Mouse (Mus musculus) intestine, embryonic 16.5 days (tissue): ENCODE results near the gene Slc12a6. TPM values are rescaled to one million over a fixed set of nuclear protein-coding genes. Genes with fewer than 3 reads are reported as not detected.

Experiments
- ATAC-seq: fragments of 200-750 bp; cut with Nextera tagmentation; 2 replicates; pipeline ENCODE4 v1.8.0; 2017; ENCODE audit warnings: moderate TSS enrichment, moderate library complexity
- H3K27ac ChIP-seq: fragments of 300-500 bp; sonication (generic); 2 replicates; pipeline ENCODE4 v1.5.1; 2014; ENCODE audit warnings: mild to moderate bottlenecking, low read length
- H3K27me3 ChIP-seq: fragments of 300-500 bp; sonication (generic); replicated peaks from 2 replicates; pipeline ENCODE4 v1.6.1; 2014; ENCODE audit warnings: low read length, control low read depth, mixed read lengths; ENCODE audit not compliant: control insufficient read depth, insufficient read depth
- H3K36me3 ChIP-seq: fragments of 300-500 bp; sonication (generic); 2 replicates; pipeline ENCODE4 v1.6.1; 2014; ENCODE audit warnings: low read length, control low read depth; ENCODE audit not compliant: control insufficient read depth, insufficient read depth
- H3K4me1 ChIP-seq: fragments of 300-500 bp; sonication (generic); 2 replicates; pipeline ENCODE4 v1.6.1; 2014; ENCODE audit warnings: low read length, control low read depth, mixed read lengths; ENCODE audit not compliant: control insufficient read depth, insufficient read depth
- H3K4me2 ChIP-seq: fragments of 300-500 bp; sonication (generic); 2 replicates; pipeline ENCODE4 v1.6.1; 2014; ENCODE audit warnings: low read depth, low read length, control low read depth
- H3K4me3 ChIP-seq: fragments of 300-500 bp; sonication (generic); 2 replicates; pipeline ENCODE4 v1.5.1; 2014; ENCODE audit warnings: mild to moderate bottlenecking, low read length
- H3K9ac ChIP-seq: fragments of 300-500 bp; sonication (generic); 2 replicates; pipeline ENCODE4 v1.6.1; 2014; ENCODE audit warnings: low read depth, low read length
- H3K9me3 ChIP-seq: fragments of 300-500 bp; sonication (generic); 2 replicates; pipeline ENCODE4 v1.6.1; 2016; ENCODE audit warnings: low read length, control low read depth; ENCODE audit not compliant: control insufficient read depth
- WGBS: fragments of 180-500 bp; shearing (Covaris S2); extraction: QIAGEN DNeasy Blood & Tissue Kit; methylation state at CpG from one replicate; pipeline ENCODE4 v1.1.7; 2014; 5-methylcytosine and 5-hydroxymethylcytosine counted together
- polyA plus RNA-seq: library from polyadenylated mRNA; unstranded; fragments of >200 nt; fragmentation: Nextera tagmentation; extraction: Ambion mirVana; gene quantifications from 2 replicates; pipeline ENCODE4 v1.2.1, GENCODE M21; 2015

Gene Slc12a6
- polyA plus RNA-seq, 1 experiment from 2014 or later = 11.9 TPM

- Histone ChIP-seq H3K27me3 (no peaks in the 10 kb centered on the region), H3K9me3 (no peaks in the 10 kb centered on the region), H3K27ac (no peak overlapping the region), H3K4me2 (no peak overlapping the region), H3K4me1 (no peaks in the 10 kb centered on the region), H3K36me3 (peaks cover 10% of the 10 kb centered on the region; the same call in 1 of the 2 replicates), H3K9ac (no peak overlapping the region), H3K4me3 (no peak overlapping the region)
- no peak for ATAC-seq
- 93% methylated on average over 6 of the region's 6 CpGs for WGBS
Measured at GRCm38 (mm10) chr2:112337211-112337610, 71.6 kb downstream of the Slc12a6 start.

GRCm38 (mm10) chr2:112339736-112340135 is 74.1 kb downstream of the Slc12a6 start:
- Histone ChIP-seq H3K36me3 (peaks cover 10% of the 10 kb centered on the region; the same call in 1 of the 2 replicates), H3K27ac (no peak overlapping the region), H3K9me3 (no peaks in the 10 kb centered on the region), H3K9ac (no peak overlapping the region), H3K4me3 (no peak overlapping the region), H3K4me2 (no peak overlapping the region), H3K4me1 (no peaks in the 10 kb centered on the region), H3K27me3 (no peaks in the 10 kb centered on the region)
- WGBS = 92% methylated on average over 2 of the region's 2 CpGs
- ATAC-seq = no peak

GRCm38 (mm10) chr2:112341117-112341516 is 75.5 kb downstream of the Slc12a6 start:
- no peak for ATAC-seq
- 62% methylated on average over 3 of the region's 3 CpGs for WGBS
- Histone ChIP-seq H3K27me3 (no peaks in the 10 kb centered on the region), H3K4me1 (no peaks in the 10 kb centered on the region), H3K4me2 (no peak overlapping the region), H3K9me3 (no peaks in the 10 kb centered on the region), H3K27ac (no peak overlapping the region), H3K9ac (no peak overlapping the region), H3K36me3 (peaks cover 7% of the 10 kb centered on the region; the same call in 1 of the 2 replicates), H3K4me3 (no peak overlapping the region)

GRCm38 (mm10) chr2:112348246-112348645 is 82.6 kb downstream of the Slc12a6 start:
- 92% methylated on average over 3 of the region's 3 CpGs for WGBS
- no peak overlapping the region for H3K9ac ChIP-seq
- no peak for ATAC-seq

GRCm38 (mm10) chr2:112353685-112354455 is 88.2 kb downstream of the Slc12a6 start:
- 85% methylated on average over 7 of the region's 7 CpGs for WGBS
- no peak for ATAC-seq
- Histone ChIP-seq H3K27ac (no peak overlapping the region), H3K4me2 (no peak overlapping the region), H3K9me3 (no peaks in the 10 kb centered on the region), H3K9ac (no peak overlapping the region), H3K27me3 (no peaks in the 10 kb centered on the region), H3K4me3 (no peak overlapping the region), H3K36me3 (peaks cover 9% of the 10 kb centered on the region; the same call in 1 of the 2 replicates), H3K4me1 (no peaks in the 10 kb centered on the region)

More at GRCm38 (mm10) chr2:112348246-112348645, 82.6 kb downstream of the Slc12a6 start:
- Histone ChIP-seq H3K4me2 (no peak overlapping the region), H3K4me1 (no peaks in the 10 kb centered on the region), H3K27me3 (no peaks in the 10 kb centered on the region), H3K27ac (no peak overlapping the region), H3K9me3 (no peaks in the 10 kb centered on the region), H3K4me3 (no peak overlapping the region), H3K36me3 (0 out of 2 replicates have a peak, but pooled peaks cover 3% of the 10 kb centered on the region)

GRCm38 (mm10) chr2:112359611-112360010 is 94.0 kb downstream of the Slc12a6 start:
- Histone ChIP-seq H3K4me3 (no peak overlapping the region), H3K4me1 (no peaks in the 10 kb centered on the region), H3K27me3 (no peaks in the 10 kb centered on the region), H3K27ac (no peak overlapping the region), H3K4me2 (no peak overlapping the region), H3K9me3 (no peaks in the 10 kb centered on the region), H3K36me3 (peaks cover 21% of the 10 kb centered on the region), H3K9ac (no peak overlapping the region)
- peak; percentile 31; the same call in 1 of the 2 replicates for ATAC-seq
- WGBS = 57% methylated on average over 2 of the region's 2 CpGs

GRCm38 (mm10) chr2:112360012-112360780 is 94.6 kb downstream of the Slc12a6 start:
- Histone ChIP-seq H3K4me1 (no peaks in the 10 kb centered on the region), H3K27ac (no peak overlapping the region), H3K9ac (no peak overlapping the region), H3K4me2 (no peak overlapping the region), H3K27me3 (no peaks in the 10 kb centered on the region), H3K36me3 (peaks cover 19% of the 10 kb centered on the region), H3K4me3 (no peak overlapping the region), H3K9me3 (no peaks in the 10 kb centered on the region)
- no peak; the same call in 1 of the 2 replicates for ATAC-seq
- 86% methylated on average over 12 of the region's 12 CpGs for WGBS

- no peak for ATAC-seq
- H3K27ac ChIP-seq = no peak overlapping the region
Measured at GRCm38 (mm10) chr2:112360781-112361169, 95.2 kb downstream of the Slc12a6 start.

GRCm38 (mm10) chr2:112367222-112367621 is 101.6 kb downstream of the Slc12a6 start:
- peak overlapping the region; percentile 83 for H3K4me2 ChIP-seq
- peak overlapping the region; percentile 89 for H3K9ac ChIP-seq
- peak overlapping the region; percentile 80; the same call in 1 of the 2 replicates for H3K27ac ChIP-seq
- no peaks in the 10 kb centered on the region for H3K27me3 ChIP-seq
- peaks cover 5% of the 10 kb centered on the region for H3K4me1 ChIP-seq
- peaks cover 7% of the 10 kb centered on the region; the same call in 1 of the 2 replicates for H3K36me3 ChIP-seq
- WGBS = 14% methylated on average over 15 of the region's 15 CpGs
- peak overlapping the region; percentile 93 for H3K4me3 ChIP-seq
- no peaks in the 10 kb centered on the region for H3K9me3 ChIP-seq
- peak; percentile 65 for ATAC-seq

More at GRCm38 (mm10) chr2:112360781-112361169, 95.2 kb downstream of the Slc12a6 start:
- Histone ChIP-seq H3K4me2 (no peak overlapping the region), H3K27me3 (no peaks in the 10 kb centered on the region), H3K4me1 (no peaks in the 10 kb centered on the region), H3K9me3 (no peaks in the 10 kb centered on the region), H3K9ac (no peak overlapping the region), H3K4me3 (no peak overlapping the region), H3K36me3 (peaks cover 19% of the 10 kb centered on the region)
- 90% methylated on average over 2 of the region's 2 CpGs for WGBS
